ENCODE assay signal across 8 mouse cellular contexts in the genomic region with DNA sequence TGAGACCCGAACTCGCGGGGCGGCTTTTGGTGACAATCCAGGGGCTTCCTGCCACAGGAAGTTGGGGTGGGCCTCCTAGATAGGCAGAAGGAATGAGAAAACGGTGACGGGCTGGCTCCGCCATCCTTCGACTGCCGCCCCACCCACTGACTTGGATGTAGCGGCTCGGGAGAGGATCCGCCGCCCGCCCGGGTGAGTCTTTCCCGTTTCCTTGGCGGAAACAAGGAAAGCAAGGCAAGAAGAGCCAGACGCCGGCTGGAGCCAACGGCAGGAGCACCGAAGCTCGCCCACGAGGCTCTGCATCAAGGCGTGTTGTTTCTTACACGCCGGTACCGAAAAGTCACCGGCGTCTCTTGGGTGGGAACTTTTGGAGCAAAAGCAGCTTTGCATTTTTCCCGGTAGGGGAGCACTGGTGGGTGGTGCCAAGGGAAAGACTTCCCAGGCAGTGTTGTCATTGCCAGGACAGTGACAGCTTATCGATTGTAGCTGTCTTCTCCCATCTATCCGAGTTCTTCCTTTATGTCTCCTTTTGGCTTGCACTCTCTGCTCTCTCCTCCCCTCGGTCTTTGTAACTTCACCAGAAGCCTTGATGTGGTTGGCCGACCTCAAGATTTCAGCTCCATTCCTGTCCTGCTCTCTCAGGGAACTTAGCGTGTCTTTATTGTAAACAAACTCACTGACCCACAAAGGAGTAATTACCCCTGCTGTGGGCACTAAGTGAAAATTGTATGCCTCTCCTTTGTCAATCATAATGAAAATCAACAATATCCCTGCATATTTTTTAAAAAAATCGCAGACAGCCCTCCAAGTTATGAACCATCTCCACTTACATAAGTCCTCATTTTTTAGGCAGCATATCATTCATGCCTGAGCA. TPM values are rescaled to one million over a fixed set of nuclear protein-coding genes. Genes with fewer than 3 reads are reported as not detected.
DNase-seq lines count a peak whose midpoint lies in the region; ATAC-seq lines count a peak whose summit lies in the region.

No protein-coding gene starts in this region.

- peak overlapping the region; percentile 95 for H3K4me3 ChIP-seq in heart, embryonic 13.5 days
- peak overlapping the region; percentile 87 for H3K4me3 ChIP-seq in embryonic facial prominence, embryonic 13.5 days
- peak overlapping the region; percentile 72 for H3K4me3 ChIP-seq in intestine, embryonic 16.5 days (ENCODE audit: low read length)
- H3K4me3 ChIP-seq in midbrain, embryonic 16.5 days (ENCODE audit: low read depth, low read length), result peak overlapping the region; percentile 94

- H3K27me3 ChIP-seq in heart, embryonic 13.5 days (replicated peaks), result no peaks in the 10 kb centered on the region
- H3K27me3 ChIP-seq in embryonic facial prominence, embryonic 13.5 days, result no peaks in the 10 kb centered on the region
- no peaks in the 10 kb centered on the region for H3K27me3 ChIP-seq in intestine, embryonic 16.5 days (replicated peaks; ENCODE audit: control insufficient read depth, insufficient read depth, low read length)
- no peaks in the 10 kb centered on the region for H3K27me3 ChIP-seq in midbrain, embryonic 16.5 days (ENCODE audit: control insufficient read depth, insufficient read depth, low read depth, low read length)

- H3K9ac ChIP-seq in heart, embryonic 13.5 days, result peak overlapping the region; percentile 95
- peak overlapping the region; percentile 89 for H3K9ac ChIP-seq in embryonic facial prominence, embryonic 13.5 days
- peak overlapping the region; percentile 85 for H3K9ac ChIP-seq in intestine, embryonic 16.5 days (ENCODE audit: low read depth, low read length)
- peak overlapping the region; percentile 92 for H3K9ac ChIP-seq in midbrain, embryonic 16.5 days (ENCODE audit: low read depth, low read length)

- H3K9me3 ChIP-seq in heart, embryonic 13.5 days, result no peaks in the 10 kb centered on the region
- no peaks in the 10 kb centered on the region for H3K9me3 ChIP-seq in embryonic facial prominence, embryonic 13.5 days
- H3K9me3 ChIP-seq in intestine, embryonic 16.5 days (ENCODE audit: control insufficient read depth, low read length), result no peaks in the 10 kb centered on the region
- H3K9me3 ChIP-seq in midbrain, embryonic 16.5 days (replicated peaks; ENCODE audit: control insufficient read depth, low read length, poor library complexity, severe bottlenecking), result no peaks in the 10 kb centered on the region

- WGBS in heart, embryonic 13.5 days, result under 1% methylated on average over 36 of the region's 36 CpGs
- under 1% methylated on average over 36 of the region's 36 CpGs for WGBS in embryonic facial prominence, embryonic 13.5 days
- WGBS in intestine, embryonic 16.5 days, result under 1% methylated on average over 36 of the region's 36 CpGs
- WGBS in midbrain, embryonic 16.5 days, result under 1% methylated on average over 35 of the region's 36 CpGs

- H3K36me3 ChIP-seq in heart, embryonic 13.5 days, result peaks cover 13% of the 10 kb centered on the region
- H3K36me3 ChIP-seq in embryonic facial prominence, embryonic 13.5 days, result no peaks in the 10 kb centered on the region
- H3K36me3 ChIP-seq in intestine, embryonic 16.5 days (ENCODE audit: control insufficient read depth, insufficient read depth, low read length), result no peaks in the 10 kb centered on the region
- no peaks in the 10 kb centered on the region for H3K36me3 ChIP-seq in midbrain, embryonic 16.5 days (ENCODE audit: control insufficient read depth, insufficient read depth, low read length)

- H3K27ac ChIP-seq in heart, embryonic 13.5 days (replicated peaks), result peak overlapping the region; percentile 93
- peak overlapping the region; percentile 91 for H3K27ac ChIP-seq in embryonic facial prominence, embryonic 13.5 days
- peak overlapping the region; percentile 83 for H3K27ac ChIP-seq in intestine, embryonic 16.5 days (ENCODE audit: low read length)
- peak overlapping the region; percentile 89 for H3K27ac ChIP-seq in midbrain, embryonic 16.5 days (ENCODE audit: low read length)

- H3K4me1 ChIP-seq in heart, embryonic 13.5 days, result peaks cover 14% of the 10 kb centered on the region
- peaks cover 12% of the 10 kb centered on the region for H3K4me1 ChIP-seq in embryonic facial prominence, embryonic 13.5 days
- H3K4me1 ChIP-seq in intestine, embryonic 16.5 days (ENCODE audit: control insufficient read depth, insufficient read depth, low read length), result peaks cover 10% of the 10 kb centered on the region
- H3K4me1 ChIP-seq in midbrain, embryonic 16.5 days (ENCODE audit: control insufficient read depth, insufficient read depth, low read length), result peaks cover 24% of the 10 kb centered on the region

- DNase-seq in heart, adult 8-10 months (ENCODE audit: low spot score), result no peak
- peak; percentile 5 to 10 for DNase-seq in CD8-positive naive resting alpha-beta T cell, adult 2 months (ENCODE audit: low read depth in 2 of 2, low spot score in 2 of 2)
- DNase-seq in frontal cortex, postnatal 36 days (ENCODE audit: low spot score in 2 of 2), result no peak
- no peak for DNase-seq in right cerebral cortex, postnatal 25 days

- peak; percentile 68 for ATAC-seq in heart, embryonic 13.5 days (ENCODE audit: extremely low read depth, insufficient number of reproducible peaks, low FRiP score, low TSS enrichment)
- ATAC-seq in embryonic facial prominence, embryonic 13.5 days (ENCODE audit: insufficient number of reproducible peaks, insufficient read depth, low FRiP score, low TSS enrichment, low read depth), result peak; percentile 39; the same call in 1 of the 2 replicates
- peak; percentile 81 for ATAC-seq in intestine, embryonic 16.5 days
- peak; percentile 88 for ATAC-seq in midbrain, embryonic 16.5 days

- H3K4me2 ChIP-seq in heart, embryonic 13.5 days, result peak overlapping the region; percentile 95
- H3K4me2 ChIP-seq in embryonic facial prominence, embryonic 13.5 days, result peak overlapping the region; percentile 88
- H3K4me2 ChIP-seq in intestine, embryonic 16.5 days (ENCODE audit: low read depth, low read length), result peak overlapping the region; percentile 83
- H3K4me2 ChIP-seq in midbrain, embryonic 16.5 days (ENCODE audit: low read length), result peak overlapping the region; percentile 93

RNA-seq across cellular contexts. Expression of a gene that starts 0.5 kb away (rescaled TPM):
- polyA plus RNA-seq in heart, embryonic 13.5 days (2015; fragmentation: Nextera tagmentation; extraction: Ambion mirVana), result 33.2 and 35.9 TPM in 2 replicates
- total RNA-seq in heart, adult 8-10 months (2022), result 10 to 100 TPM; 27.5 to 32.2 (median 31.1) TPM
- 58.7 and 65.7 TPM in 2 replicates for polyA plus RNA-seq in embryonic facial prominence, embryonic 13.5 days (2015; fragmentation: Nextera tagmentation; extraction: Ambion mirVana)
- 27.5 and 29.2 TPM in 2 replicates for polyA plus RNA-seq in intestine, embryonic 16.5 days (2015; fragmentation: Nextera tagmentation; extraction: Ambion mirVana)
- polyA plus RNA-seq in midbrain, embryonic 16.5 days (2015; fragmentation: Nextera tagmentation; extraction: Ambion mirVana), result 56.6 and 59.8 TPM in 2 replicates

RNA-seq across cellular contexts. Expression of a gene that starts 0.8 kb away (rescaled TPM):
- polyA plus RNA-seq in heart, embryonic 13.5 days (2015; fragmentation: Nextera tagmentation; extraction: Ambion mirVana), result 6.0 and 6.1 TPM in 2 replicates
- total RNA-seq in heart, adult 8-10 months (2022), result 10 to 100 TPM; 19.1 to 25.8 (median 23.2) TPM
- 13.4 and 14.4 TPM in 2 replicates for polyA plus RNA-seq in embryonic facial prominence, embryonic 13.5 days (2015; fragmentation: Nextera tagmentation; extraction: Ambion mirVana)
- 5.0 and 5.8 TPM in 2 replicates for polyA plus RNA-seq in intestine, embryonic 16.5 days (2015; fragmentation: Nextera tagmentation; extraction: Ambion mirVana)
- polyA plus RNA-seq in midbrain, embryonic 16.5 days (2015; fragmentation: Nextera tagmentation; extraction: Ambion mirVana), result 16.0 and 18.0 TPM in 2 replicates

RNA-seq across cellular contexts. Expression of a gene that starts 41.4 kb away (rescaled TPM):
- 0.23 and 0.27 TPM in 2 replicates for polyA plus RNA-seq in heart, embryonic 13.5 days (2015; fragmentation: Nextera tagmentation; extraction: Ambion mirVana)
- total RNA-seq in heart, adult 8-10 months (2022), result under 1 TPM in 2 of 4 experiments, not detected in 2; 0.12 to 0.19 TPM
- polyA plus RNA-seq in embryonic facial prominence, embryonic 13.5 days (2015; fragmentation: Nextera tagmentation; extraction: Ambion mirVana), result 0.11 TPM in 1 of 2 replicates, not detected in the other
- polyA plus RNA-seq in intestine, embryonic 16.5 days (2015; fragmentation: Nextera tagmentation; extraction: Ambion mirVana), result 0.05 TPM in 1 of 2 replicates, not detected in the other
- polyA plus RNA-seq in midbrain, embryonic 16.5 days (2015; fragmentation: Nextera tagmentation; extraction: Ambion mirVana), result 0.16 and 0.18 TPM in 2 replicates

Comparison
In these comparisons a context has a peak if more than half of its experiments do, and no peak if none do; other contexts are left out.
1. DNase-seq: peak in CD8-positive naive resting alpha-beta T cell, adult 2 months (2 of 2); none in heart, adult 8-10 months (single experiment), frontal cortex, postnatal 36 days (0 of 2) and right cerebral cortex, postnatal 25 days (single experiment).
2. Peak in every context shown above with its lines, with median percentiles within 50 percentile points of each other: ATAC-seq, H3K27ac ChIP-seq, H3K4me2 ChIP-seq, H3K4me3 ChIP-seq and H3K9ac ChIP-seq.